Mouse (Mus musculus): ENCODE measurements around the gene Slc6a4. TPM values are rescaled to one million over a fixed set of nuclear protein-coding genes. Genes with fewer than 3 reads are reported as not detected.
A peak's percentile ranks its signal among the peaks of the same experiment; 100 is the strongest.
"Not testable (repeated sequence)": the region's sequence is repeated elsewhere in the genome, so short reads cannot be mapped to it uniquely, and the experiment has no call there.

The Slc6a4 gene
- polyA plus RNA-seq, 1 experiment from 2014 or later, result 1.3 TPM

DNA sequence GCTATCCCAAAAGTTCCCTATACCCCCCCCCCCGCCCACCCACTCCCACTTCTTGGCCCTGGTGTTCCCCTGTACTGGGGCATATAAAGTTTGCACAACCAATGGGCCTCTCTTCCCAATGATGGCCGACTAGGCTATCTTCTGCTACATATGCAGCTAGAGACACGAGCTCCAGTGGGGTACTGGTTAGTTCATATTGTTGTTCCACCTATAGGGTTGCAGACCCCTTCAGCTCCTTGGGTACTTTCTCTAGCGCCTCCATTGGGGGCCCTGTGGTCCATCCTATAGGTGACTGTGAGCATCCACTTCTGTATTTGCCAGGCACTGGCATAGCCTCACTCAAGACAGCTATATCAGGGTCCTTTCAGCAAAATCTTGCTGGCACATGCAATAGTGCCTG is 78.9 kb downstream of the Slc6a4 start:
- Histone ChIP-seq H3K9ac (peak overlapping the region; percentile 92), H3K27me3 (replicated peaks) (peaks cover 17% of the 10 kb centered on the region), H3K36me3 (peaks cover 31% of the 10 kb centered on the region), H3K4me2 (peak overlapping the region; percentile 88), H3K4me3 (peak overlapping the region; percentile 70)
- ATAC-seq (ENCODE audit: insufficient number of reproducible peaks, low FRiP score); H3K27ac ChIP-seq (ENCODE audit: poor library complexity, severe bottlenecking); H3K4me1 ChIP-seq (replicated peaks); H3K9me3 ChIP-seq (replicated peaks): not testable (repeated sequence)
- 62% methylated on average over 4 of the region's 4 CpGs for WGBS

DNA sequence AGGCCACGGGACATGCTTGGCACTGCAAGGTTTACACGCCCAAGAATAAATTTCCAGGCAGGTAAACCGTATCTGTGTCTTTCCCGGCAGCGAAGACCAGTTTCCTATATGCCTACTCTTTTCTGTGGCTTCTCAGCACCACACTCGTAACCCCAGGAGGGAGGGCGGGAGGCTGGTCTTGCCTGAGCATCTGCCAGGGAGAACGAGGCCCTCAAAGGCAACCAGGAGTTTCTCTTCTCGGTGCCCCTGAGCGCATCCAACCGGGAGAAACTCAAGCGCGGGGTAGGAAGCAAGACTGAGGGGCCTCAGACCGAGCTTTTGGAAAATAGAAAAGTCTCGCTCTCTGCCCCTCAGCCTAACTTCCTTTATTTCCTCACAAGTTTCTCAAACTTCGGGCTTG is 79.4 kb downstream of the Slc6a4 start:
- ATAC-seq (ENCODE audit: insufficient number of reproducible peaks, low FRiP score), result peak; percentile 53
- Histone ChIP-seq H3K27ac (ENCODE audit: poor library complexity, severe bottlenecking) (peak overlapping the region; percentile 83), H3K27me3 (replicated peaks) (peaks cover 19% of the 10 kb centered on the region)

GRCm38 (mm10) chr11:77078273-77079134 is 80.1 kb downstream of the Slc6a4 start, which contains the start of gene Nsrp1:
Gene Nsrp1, minus strand, starts transcription at chr11:77078435.
- ATAC-seq (ENCODE audit: insufficient number of reproducible peaks, low FRiP score), result peak; percentile 95
- peak within 1 kb of the TSS; percentile 83 for H3K27ac ChIP-seq (ENCODE audit: poor library complexity, severe bottlenecking)
- H3K36me3 ChIP-seq, result peaks cover 26% of the 10 kb centered on the region
- H3K27me3 ChIP-seq (replicated peaks), result peaks cover 23% of the 10 kb centered on the region
- H3K4me2 ChIP-seq, result peak within 1 kb of the TSS; percentile 88
- no peaks in the 10 kb centered on the region for H3K9me3 ChIP-seq (replicated peaks)
- H3K4me1 ChIP-seq (replicated peaks), result no peaks in the 10 kb centered on the region
- WGBS, result 4% methylated on average over 48 of the region's 48 CpGs
- H3K4me3 ChIP-seq, result peak within 1 kb of the TSS; percentile 70
- peak within 1 kb of the TSS; percentile 92 for H3K9ac ChIP-seq

More for the DNA sequence above, 79.4 kb downstream of the Slc6a4 start:
- Histone ChIP-seq H3K36me3 (peaks cover 31% of the 10 kb centered on the region), H3K9ac (peak overlapping the region; percentile 92), H3K4me2 (peak overlapping the region; percentile 88), H3K4me3 (peak overlapping the region; percentile 70), H3K9me3 (replicated peaks) (no peaks in the 10 kb centered on the region), H3K4me1 (replicated peaks) (no peaks in the 10 kb centered on the region)
- WGBS, result 4% methylated on average over 16 of the region's 16 CpGs

- Histone ChIP-seq H3K36me3 (peaks cover 18% of the 10 kb centered on the region), H3K4me1 (replicated peaks) (no peaks in the 10 kb centered on the region), H3K4me2 (no peak overlapping the region), H3K9me3 (replicated peaks) (no peaks in the 10 kb centered on the region), H3K4me3 (no peak overlapping the region), H3K27ac (ENCODE audit: poor library complexity, severe bottlenecking) (no peak overlapping the region), H3K9ac (no peak overlapping the region), H3K27me3 (replicated peaks) (peaks cover 23% of the 10 kb centered on the region)
- no peak for ATAC-seq (ENCODE audit: insufficient number of reproducible peaks, low FRiP score)
- 97% methylated on average over 1 of the region's 1 CpGs for WGBS
Observed at GRCm38 (mm10) chr11:77079361-77079760, 81.0 kb downstream of the Slc6a4 start.

MicroRNAs within 50 kb of the gene (microRNA counts, 519-probe panel; counts per million panel counts)
- 4,726 counts per million, percentile 50 among the panel's probes with 10 or more counts for microRNA mmu-miR-423-3p
- microRNA mmu-miR-423-5p, result 3,568 counts per million, percentile 21 among the panel's probes with 10 or more counts

Small RNA genes within 50 kb of the gene (microRNA-seq; reads per million reads assigned to microRNA genes)
- 6,122 reads per million, percentile 93 among the genes with 10 or more reads in this experiment for gene Mir423

Other genes starting within 250 kb of the Slc6a4 start
- gene Gosr1, start 235.0 kb upstream of the Slc6a4 start, polyA plus RNA-seq (2016; fragmentation: Nextera tagmentation; extraction: Ambion mirVana), result 18.3 and 21.6 TPM in 2 replicates
- 24.3 and 25.7 TPM in 2 replicates for gene Cpd, start 151.6 kb upstream of the Slc6a4 start, polyA plus RNA-seq (2016; fragmentation: Nextera tagmentation; extraction: Ambion mirVana)
- 0.30 TPM in 1 of 2 replicates, not detected in the other for gene Tmigd1, start 96.4 kb upstream of the Slc6a4 start, polyA plus RNA-seq (2016; fragmentation: Nextera tagmentation; extraction: Ambion mirVana)
- 112 and 115 TPM in 2 replicates for gene Blmh, start 73.8 kb upstream of the Slc6a4 start, polyA plus RNA-seq (2016; fragmentation: Nextera tagmentation; extraction: Ambion mirVana)
- gene Nsrp1, start 79.8 kb downstream of the Slc6a4 start, polyA plus RNA-seq (2016; fragmentation: Nextera tagmentation; extraction: Ambion mirVana), result 42.9 and 52.8 TPM in 2 replicates
- 0.11 and 0.54 TPM in 2 replicates for gene Efcab5, start 190.4 kb downstream of the Slc6a4 start, polyA plus RNA-seq (2016; fragmentation: Nextera tagmentation; extraction: Ambion mirVana)
- gene Ssh2, start 217.7 kb downstream of the Slc6a4 start, polyA plus RNA-seq (2016; fragmentation: Nextera tagmentation; extraction: Ambion mirVana), result 29.8 and 33.4 TPM in 2 replicates

Data from heart, embryonic 12.5 days (tissue).